Mouse (Mus musculus) embryonic facial prominence, embryonic 14.5 days (tissue): ENCODE measurements at regions not wholly inside any gene's neighbourhood (a gene's known extent, or its start where the extent isn't known, plus 50 kb on each side); places are given as distances from the start of the nearest gene placed in this dataset.

Experiments used
- ATAC-seq: fragments of 200-750 bp; cut with Nextera tagmentation; 2 replicates; pipeline ENCODE4 v1.8.0; 2017; ENCODE audit warnings: low read depth, moderate number of reproducible peaks, moderate TSS enrichment
- DNase-seq: peaks from one replicate; pipeline ENCODE4 v3.0.0-alpha.2; 2015; ENCODE audit warnings: low spot score
- H3K27ac ChIP-seq: fragments of 300-500 bp; sonication (generic); replicated peaks from 2 replicates; pipeline ENCODE4 v1.5.1; 2014; ENCODE audit warnings: low read depth, mild to moderate bottlenecking, low read length, moderate library complexity
- H3K27me3 ChIP-seq: fragments of 300-500 bp; sonication (generic); replicated peaks from 2 replicates; pipeline ENCODE4 v1.6.1; 2014; ENCODE audit warnings: low read length; ENCODE audit not compliant: control insufficient read depth, insufficient read depth
- H3K36me3 ChIP-seq: fragments of 300-500 bp; sonication (generic); 2 replicates; pipeline ENCODE4 v1.6.1; 2014; ENCODE audit warnings: low read length, mixed read lengths; ENCODE audit not compliant: control insufficient read depth, insufficient read depth
- H3K4me1 ChIP-seq: fragments of 300-500 bp; sonication (generic); 2 replicates; pipeline ENCODE4 v1.6.1; 2014; ENCODE audit warnings: antibody characterized with exemption, low read length; ENCODE audit not compliant: control insufficient read depth, insufficient read depth
- H3K4me2 ChIP-seq: fragments of 300-500 bp; sonication (generic); 2 replicates; pipeline ENCODE4 v1.6.1; 2014; ENCODE audit warnings: low read depth, mild to moderate bottlenecking, low read length, moderate library complexity, mixed read lengths
- H3K4me3 ChIP-seq: fragments of 300-500 bp; sonication (generic); 2 replicates; pipeline ENCODE4 v1.5.1; 2014; ENCODE audit warnings: low read depth, mild to moderate bottlenecking, low read length
- H3K9ac ChIP-seq: fragments of 300-500 bp; sonication (generic); 2 replicates; pipeline ENCODE4 v1.6.1; 2014; ENCODE audit warnings: low read depth, mild to moderate bottlenecking, low read length, moderate library complexity, mixed read lengths
- H3K9me3 ChIP-seq: fragments of 300-500 bp; sonication (generic); 2 replicates; pipeline ENCODE4 v1.6.1; 2016; ENCODE audit warnings: low read length; ENCODE audit not compliant: control insufficient read depth
- WGBS: fragments of 180-500 bp; shearing (Covaris S2); extraction: QIAGEN DNeasy Blood & Tissue Kit; methylation state at CpG from one replicate; pipeline ENCODE4 v1.1.7; 2014; 5-methylcytosine and 5-hydroxymethylcytosine counted together

DNA sequence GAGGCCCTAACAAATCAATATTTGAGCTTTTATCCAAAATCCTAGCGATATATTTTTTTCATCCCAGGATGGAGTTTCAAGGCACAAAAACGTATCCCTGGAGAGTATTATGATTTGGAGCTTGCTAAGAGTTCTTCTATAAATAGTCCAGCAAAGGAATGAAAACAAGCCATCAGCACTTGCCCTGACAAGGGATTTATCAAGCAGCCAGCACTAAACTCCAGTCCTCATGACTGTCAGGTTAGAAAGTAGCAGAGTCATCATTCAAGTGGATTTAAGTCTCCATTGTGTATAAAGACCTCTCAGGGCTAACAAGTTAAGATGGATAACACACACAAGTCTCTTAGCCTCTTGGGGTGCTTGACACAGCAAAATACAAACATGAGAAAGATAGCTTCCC, 148.6 kb upstream of the Ust start:
- Histone ChIP-seq H3K27me3 (no peaks in the 10 kb centered on the region), H3K4me1 (no peaks in the 10 kb centered on the region)
- no peak for ATAC-seq

DNA sequence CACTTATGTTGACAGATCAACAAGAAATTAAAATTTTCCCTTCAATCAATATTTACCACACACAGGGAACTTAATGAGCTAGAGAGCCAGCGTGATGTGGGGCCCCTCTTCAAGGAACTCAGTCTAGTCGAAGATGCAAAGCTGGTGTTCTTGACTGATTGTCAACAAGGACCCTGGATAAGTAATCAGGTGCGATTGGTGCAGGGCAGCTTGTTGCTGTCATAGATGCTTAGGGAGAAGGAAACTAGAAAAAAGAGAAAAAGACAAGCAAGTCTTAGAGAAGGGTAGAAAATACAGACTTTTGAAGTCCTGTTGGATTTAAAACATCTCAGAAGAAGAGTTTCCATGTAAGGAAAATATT, 140.3 kb upstream of the Ust start:
- H3K27ac ChIP-seq = no peak overlapping the region
- H3K4me3 ChIP-seq = no peak overlapping the region
- WGBS = 82% methylated on average over 3 of the region's 3 CpGs
- DNase-seq = no peak
- no peak for ATAC-seq
- H3K9me3 ChIP-seq = no peaks in the 10 kb centered on the region
- no peaks in the 10 kb centered on the region for H3K4me1 ChIP-seq
- no peak overlapping the region for H3K4me2 ChIP-seq
- no peaks in the 10 kb centered on the region for H3K27me3 ChIP-seq
- no peak overlapping the region for H3K9ac ChIP-seq
- no peaks in the 10 kb centered on the region for H3K36me3 ChIP-seq

More for the DNA sequence above, 148.6 kb upstream of the Ust start:
- Histone ChIP-seq H3K36me3 (no peaks in the 10 kb centered on the region), H3K4me3 (no peak overlapping the region), H3K27ac (no peak overlapping the region), H3K9ac (no peak overlapping the region), H3K4me2 (no peak overlapping the region), H3K9me3 (no peaks in the 10 kb centered on the region)
- DNase-seq = no peak
- WGBS = 60% methylated on average over 2 of the region's 2 CpGs

DNA sequence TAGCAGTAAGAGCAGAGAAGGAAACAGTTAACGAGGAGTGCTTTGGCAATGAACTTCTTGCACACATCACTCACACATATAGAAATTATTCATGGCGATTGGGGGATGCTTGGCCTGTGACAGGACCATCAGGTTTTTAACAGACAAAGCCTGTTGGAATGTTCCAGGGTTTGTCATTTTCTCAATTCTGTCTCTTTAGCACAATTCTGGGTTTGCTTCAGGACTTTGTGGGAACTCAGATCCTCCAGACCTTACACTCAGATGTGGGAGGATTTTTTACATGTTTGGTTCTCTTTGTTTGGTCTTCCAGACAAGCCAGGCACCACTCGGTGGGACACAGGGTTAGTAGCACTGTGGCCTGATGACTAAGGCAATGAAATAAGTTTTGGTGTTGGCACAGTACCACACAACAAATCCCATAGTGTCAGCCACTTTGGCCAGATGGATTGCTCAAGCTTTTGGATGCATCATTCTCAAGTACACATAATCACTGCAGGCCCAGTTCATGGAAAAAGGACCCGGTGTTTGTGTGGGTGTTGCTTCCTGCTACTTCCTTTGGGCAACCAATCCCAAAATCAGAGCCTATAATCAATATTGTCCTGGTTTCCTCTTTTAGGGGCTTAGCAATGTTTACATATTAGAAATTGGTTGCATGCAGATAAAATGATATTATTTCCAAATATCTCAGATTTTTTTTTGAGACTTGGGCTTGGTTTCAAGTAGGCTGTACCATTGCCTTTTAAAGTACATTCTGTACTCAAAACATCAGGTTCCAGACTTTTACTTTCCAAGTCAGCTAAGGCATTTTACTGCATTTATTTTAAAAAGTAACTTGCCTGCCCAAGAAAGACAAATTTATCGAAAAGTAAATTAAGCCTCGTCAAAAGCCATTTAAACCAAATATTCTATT, 139.7 kb upstream of the Ust start:
- Histone ChIP-seq H3K4me1 (no peaks in the 10 kb centered on the region), H3K9ac (no peak overlapping the region), H3K27me3 (no peaks in the 10 kb centered on the region), H3K9me3 (no peaks in the 10 kb centered on the region), H3K4me3 (no peak overlapping the region), H3K36me3 (no peaks in the 10 kb centered on the region), H3K4me2 (no peak overlapping the region), H3K27ac (no peak overlapping the region)
- ATAC-seq (no peak), DNase-seq (no peak)
- 87% methylated on average over 6 of the region's 6 CpGs for WGBS

DNA sequence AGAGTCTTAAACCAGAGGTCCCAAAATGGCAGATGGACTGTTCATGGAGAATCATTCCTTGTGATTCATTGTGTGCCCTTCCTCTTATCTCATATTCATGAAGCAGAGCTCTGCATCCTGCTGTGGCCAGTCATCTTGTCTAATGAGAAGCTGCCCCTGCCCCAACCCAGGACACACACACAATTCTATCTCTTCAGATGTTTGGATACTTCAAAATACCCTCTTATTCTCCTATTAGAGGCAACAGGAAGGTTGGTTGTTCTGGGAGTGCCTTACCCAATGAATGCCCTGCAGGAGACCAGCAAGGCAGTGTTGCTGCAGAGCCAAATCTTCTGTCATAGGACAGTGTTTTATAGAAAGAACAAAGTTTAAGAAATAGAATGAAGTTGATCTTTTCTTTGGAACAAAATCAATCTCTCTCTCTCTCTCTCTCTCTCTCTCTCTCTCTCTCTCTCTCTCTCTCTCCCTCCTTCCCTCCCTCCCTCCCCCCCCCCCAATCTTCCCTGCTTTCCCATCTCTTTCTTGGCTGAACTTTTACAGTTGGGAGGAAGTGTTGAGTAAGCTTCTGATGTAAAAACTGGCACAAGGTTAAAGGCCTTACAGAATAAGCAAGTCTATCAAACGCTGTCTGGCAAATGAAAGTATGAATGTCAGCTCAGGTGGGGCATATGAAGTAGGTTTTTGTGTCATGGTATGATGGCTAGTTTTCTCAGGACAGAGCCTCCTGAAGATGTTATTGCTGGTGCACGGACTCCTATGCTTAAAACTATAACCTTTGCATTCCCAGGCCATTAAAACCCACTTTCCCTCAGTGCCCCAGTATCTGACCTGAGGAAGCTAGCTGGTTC, 138.8 kb upstream of the Ust start:
- no peaks in the 10 kb centered on the region for H3K4me1 ChIP-seq
- no peaks in the 10 kb centered on the region for H3K36me3 ChIP-seq
- no peaks in the 10 kb centered on the region for H3K27me3 ChIP-seq
- 79% methylated on average over 2 of the region's 2 CpGs for WGBS
- no peak overlapping the region for H3K4me3 ChIP-seq
- no peak overlapping the region for H3K9ac ChIP-seq
- H3K9me3 ChIP-seq = no peaks in the 10 kb centered on the region
- H3K4me2 ChIP-seq = no peak overlapping the region
- DNase-seq (no peak), ATAC-seq (no peak)
- no peak overlapping the region for H3K27ac ChIP-seq

DNA sequence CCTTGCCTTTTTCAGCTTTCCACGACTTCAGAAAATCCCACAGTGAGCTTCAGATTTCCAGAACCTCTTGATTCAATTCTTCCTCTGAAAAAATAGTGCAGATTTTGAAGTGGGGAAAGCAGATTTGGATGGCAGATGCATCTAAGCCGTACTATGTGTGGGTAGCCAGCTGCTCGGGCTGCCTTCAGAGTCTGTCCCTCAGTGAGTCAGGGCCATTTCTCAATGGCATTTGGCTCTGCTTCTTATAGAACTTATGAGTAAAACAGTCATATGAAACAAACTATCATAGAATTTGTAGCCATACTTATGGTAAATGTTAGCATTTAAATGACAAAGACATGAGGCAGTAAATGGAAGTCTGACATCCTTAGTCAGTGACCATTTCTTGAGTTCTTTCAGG, 135.0 kb upstream of the Ust start:
- 79% methylated on average over 3 of the region's 3 CpGs for WGBS
- ATAC-seq (no peak), DNase-seq (no peak)
- Histone ChIP-seq H3K36me3 (no peaks in the 10 kb centered on the region), H3K27ac (no peak overlapping the region), H3K27me3 (no peaks in the 10 kb centered on the region), H3K4me1 (no peaks in the 10 kb centered on the region), H3K4me2 (no peak overlapping the region), H3K9me3 (no peaks in the 10 kb centered on the region), H3K9ac (no peak overlapping the region), H3K4me3 (no peak overlapping the region)

DNA sequence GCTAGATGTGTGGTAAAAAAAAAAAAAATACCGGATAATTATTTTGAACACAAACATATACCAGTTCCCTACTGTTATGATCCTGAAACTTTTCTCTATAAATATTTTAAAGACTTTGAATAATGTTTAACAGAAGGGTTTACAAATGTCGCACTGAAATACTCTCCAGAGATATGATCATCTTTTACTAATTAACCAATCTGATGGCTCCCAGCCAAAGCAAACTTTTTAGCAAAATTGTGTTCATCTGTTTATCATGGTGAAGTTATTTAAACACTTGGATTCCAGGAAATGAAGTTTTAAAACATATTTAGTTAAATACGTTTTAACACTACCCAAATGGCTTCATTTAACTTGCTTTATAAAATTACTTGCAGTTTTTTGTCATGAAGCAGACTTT, 123.6 kb upstream of the Ust start:
- Histone ChIP-seq H3K4me2 (no peak overlapping the region), H3K36me3 (no peaks in the 10 kb centered on the region), H3K9me3 (peaks cover 14% of the 10 kb centered on the region), H3K9ac (no peak overlapping the region), H3K27ac (no peak overlapping the region), H3K4me3 (no peak overlapping the region), H3K27me3 (no peaks in the 10 kb centered on the region), H3K4me1 (0 out of 2 replicates have a peak, but pooled peaks cover 5% of the 10 kb centered on the region)
- DNase-seq (no peak), ATAC-seq (no peak)
- 43% methylated on average over 3 of the region's 3 CpGs for WGBS

DNA sequence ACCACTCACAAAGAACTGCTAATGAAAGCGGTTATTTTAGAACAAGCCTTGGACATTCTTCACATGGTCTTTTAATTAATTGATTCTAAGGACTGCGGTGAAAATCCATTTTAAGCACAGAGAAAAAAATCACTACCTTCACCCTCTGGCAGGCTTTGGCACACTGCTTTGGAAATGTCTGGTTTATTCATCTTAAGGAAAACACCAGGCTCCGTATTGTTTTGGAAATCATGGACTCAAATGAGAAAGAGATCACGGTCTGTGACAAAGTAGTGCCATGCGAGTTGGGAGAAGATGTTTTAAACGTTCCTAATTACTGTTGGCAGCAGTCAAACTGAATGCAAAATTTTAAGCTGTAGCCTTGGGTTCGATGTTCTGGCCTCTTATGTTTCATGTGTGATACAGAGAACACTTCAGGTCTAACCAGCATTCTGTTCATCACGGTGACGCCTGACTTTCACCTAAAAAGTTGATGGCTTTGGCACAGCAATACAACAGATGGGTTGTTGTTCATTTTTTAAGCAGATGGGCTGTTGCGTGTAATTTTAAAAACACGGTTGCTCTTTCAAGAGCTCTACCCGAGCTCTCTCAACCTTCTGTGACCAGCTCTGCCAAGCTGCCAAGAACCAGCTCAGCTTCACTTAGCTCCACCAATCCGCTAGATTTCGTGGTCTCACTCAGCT, 105.7 kb upstream of the Ust start:
- no peak for ATAC-seq
- H3K27me3 ChIP-seq = no peaks in the 10 kb centered on the region
- DNase-seq = no peak
- no peak overlapping the region for H3K4me2 ChIP-seq
- no peaks in the 10 kb centered on the region for H3K4me1 ChIP-seq
- H3K27ac ChIP-seq = no peak overlapping the region
- H3K4me3 ChIP-seq = no peak overlapping the region
- no peaks in the 10 kb centered on the region for H3K36me3 ChIP-seq
- WGBS = 79% methylated on average over 14 of the region's 14 CpGs
- H3K9me3 ChIP-seq = no peaks in the 10 kb centered on the region; the same call in 1 of the 2 replicates
- no peak overlapping the region for H3K9ac ChIP-seq

DNA sequence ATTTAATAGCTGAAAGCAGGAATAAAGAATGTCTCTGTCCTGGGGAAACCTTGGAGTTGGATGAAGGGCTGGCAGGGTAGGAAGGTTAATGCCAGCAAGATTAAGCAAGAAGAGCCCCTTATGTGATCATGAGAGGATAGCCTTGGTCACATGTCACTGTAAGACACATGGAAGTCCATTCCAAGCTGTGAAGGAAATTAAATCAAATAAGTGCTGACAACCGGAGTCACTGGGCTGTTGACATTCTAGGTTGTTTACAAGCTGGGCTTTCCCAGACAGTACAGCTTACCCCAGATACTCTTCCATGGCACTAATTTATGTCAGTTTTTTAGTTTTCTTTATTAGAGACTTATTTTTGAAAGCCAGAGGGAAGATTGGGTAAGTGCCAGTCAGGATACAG, 100.1 kb upstream of the Ust start:
- Histone ChIP-seq H3K4me3 (no peak overlapping the region), H3K9ac (no peak overlapping the region), H3K36me3 (no peaks in the 10 kb centered on the region), H3K4me2 (no peak overlapping the region), H3K9me3 (no peaks in the 10 kb centered on the region), H3K27ac (no peak overlapping the region), H3K27me3 (no peaks in the 10 kb centered on the region), H3K4me1 (no peaks in the 10 kb centered on the region)
- 82% methylated on average over 1 of the region's 1 CpGs for WGBS
- DNase-seq = no peak
- ATAC-seq = no peak
